Mouse (Mus musculus): ENCODE measurements around the gene Phykpl. TPM values are rescaled to one million over a fixed set of nuclear protein-coding genes. Genes with fewer than 3 reads are reported as not detected.
"Not testable (repeated sequence)": the region's sequence is repeated elsewhere in the genome, so short reads cannot be mapped to it uniquely, and the experiment has no call there.

The Phykpl gene
- polyA plus RNA-seq, 1 experiment from 2014 or later = 16.4 TPM

GRCm38 (mm10) chr11:51622971-51623491 lies 38.5 kb downstream of the Phykpl start:
- ATAC-seq (ENCODE audit: low FRiP score) = no peak
- H3K36me3 ChIP-seq (replicated peaks) = peaks cover 67% of the 10 kb centered on the region
- no peaks in the 10 kb centered on the region for H3K9me3 ChIP-seq
- peaks cover 17% of the 10 kb centered on the region for H3K4me1 ChIP-seq
- H3K27me3 ChIP-seq = no peaks in the 10 kb centered on the region
- no peak overlapping the region for H3K9ac ChIP-seq
- H3K27ac ChIP-seq = no peak overlapping the region
- H3K4me2 ChIP-seq = no peak overlapping the region
- H3K4me3 ChIP-seq (replicated peaks) = no peak overlapping the region
- 88% methylated on average over 7 of the region's 7 CpGs for WGBS

- Histone ChIP-seq H3K36me3 (replicated peaks) (peaks cover 77% of the 10 kb centered on the region), H3K9me3 (no peaks in the 10 kb centered on the region), H3K4me2 (no peak overlapping the region), H3K27ac (no peak overlapping the region), H3K9ac (no peak overlapping the region), H3K4me1 (peaks cover 14% of the 10 kb centered on the region), H3K27me3 (no peaks in the 10 kb centered on the region), H3K4me3 (replicated peaks) (no peak overlapping the region)
- WGBS = 81% methylated on average over 5 of the region's 5 CpGs
- no peak for ATAC-seq (ENCODE audit: low FRiP score)
These were observed 40.7 kb downstream of the Phykpl start for GRCm38 (mm10) chr11:51625187-51625820.

- Histone ChIP-seq H3K27me3 (no peaks in the 10 kb centered on the region), H3K9me3 (no peaks in the 10 kb centered on the region), H3K27ac (no peak overlapping the region), H3K4me3 (replicated peaks) (no peak overlapping the region), H3K4me1 (no peaks in the 10 kb centered on the region), H3K4me2 (no peak overlapping the region), H3K36me3 (replicated peaks) (peaks cover 65% of the 10 kb centered on the region), H3K9ac (0 out of 2 replicates have a peak overlapping the region, but pooled peaks have one; percentile 12)
- ATAC-seq (ENCODE audit: low FRiP score) = no peak
- 92% methylated on average over 9 of the region's 9 CpGs for WGBS
These were observed 42.9 kb downstream of the Phykpl start for GRCm38 (mm10) chr11:51627425-51627824.

GRCm38 (mm10) chr11:51627907-51628306 lies 43.4 kb downstream of the Phykpl start:
- H3K4me1 ChIP-seq = no peaks in the 10 kb centered on the region
- 89% methylated on average over 8 of the region's 8 CpGs for WGBS
- H3K36me3 ChIP-seq (replicated peaks) = peaks cover 60% of the 10 kb centered on the region
- no peak overlapping the region for H3K4me2 ChIP-seq
- H3K27me3 ChIP-seq = no peaks in the 10 kb centered on the region
- ATAC-seq (ENCODE audit: low FRiP score) = no peak
- no peak overlapping the region for H3K27ac ChIP-seq
- H3K9ac ChIP-seq = 0 out of 2 replicates have a peak overlapping the region, but pooled peaks have one; percentile 12
- H3K4me3 ChIP-seq (replicated peaks) = no peak overlapping the region
- no peaks in the 10 kb centered on the region for H3K9me3 ChIP-seq

- Histone ChIP-seq H3K27ac (no peak overlapping the region), H3K4me2 (no peak overlapping the region), H3K36me3 (replicated peaks) (peaks cover 42% of the 10 kb centered on the region), H3K4me3 (replicated peaks) (no peak overlapping the region), H3K9me3 (no peaks in the 10 kb centered on the region), H3K27me3 (no peaks in the 10 kb centered on the region), H3K9ac (no peak overlapping the region), H3K4me1 (0 out of 2 replicates have a peak, but pooled peaks cover 6% of the 10 kb centered on the region)
- ATAC-seq (ENCODE audit: low FRiP score) = no peak
- WGBS = 86% methylated on average over 15 of the region's 15 CpGs
These were observed 45.2 kb downstream of the Phykpl start for GRCm38 (mm10) chr11:51629651-51630314.

GRCm38 (mm10) chr11:51632130-51632753 lies 47.7 kb downstream of the Phykpl start:
- Histone ChIP-seq H3K27ac (no peak overlapping the region), H3K4me3 (replicated peaks) (no peak overlapping the region), H3K9ac (no peak overlapping the region), H3K4me1 (peaks cover 21% of the 10 kb centered on the region), H3K27me3 (no peaks in the 10 kb centered on the region), H3K9me3 (no peaks in the 10 kb centered on the region), H3K4me2 (no peak overlapping the region), H3K36me3 (replicated peaks) (peaks cover 17% of the 10 kb centered on the region)
- ATAC-seq (ENCODE audit: low FRiP score) = no peak
- WGBS = 87% methylated on average over 6 of the region's 6 CpGs

- H3K9me3 ChIP-seq; H3K27ac ChIP-seq; H3K36me3 ChIP-seq (replicated peaks); ATAC-seq (ENCODE audit: low FRiP score); H3K9ac ChIP-seq; H3K4me3 ChIP-seq (replicated peaks); H3K27me3 ChIP-seq; H3K4me2 ChIP-seq: not testable (repeated sequence)
- H3K4me1 ChIP-seq = peaks cover 26% of the 10 kb centered on the region
- WGBS = 95% methylated on average over 7 of the region's 7 CpGs
These were observed 48.6 kb downstream of the Phykpl start for GRCm38 (mm10) chr11:51633200-51633599.

GRCm38 (mm10) chr11:51633721-51634120 lies 49.2 kb downstream of the Phykpl start:
- WGBS = 95% methylated on average over 3 of the region's 3 CpGs
- H3K36me3 ChIP-seq (replicated peaks) = peaks cover 7% of the 10 kb centered on the region; the same call in 1 of the 2 replicates

GRCm38 (mm10) chr11:51635127-51635524 lies 50.6 kb downstream of the Phykpl start:
- ATAC-seq (ENCODE audit: low FRiP score) = 0 out of 2 replicates have a peak, but pooled peaks have one; percentile 4
- H3K4me3 ChIP-seq (replicated peaks) = peak overlapping the region; percentile 67
- H3K36me3 ChIP-seq (replicated peaks) = no peaks in the 10 kb centered on the region
- H3K9ac ChIP-seq = peak overlapping the region; percentile 74
- no peaks in the 10 kb centered on the region for H3K9me3 ChIP-seq
- peaks cover 27% of the 10 kb centered on the region for H3K4me1 ChIP-seq
- peak overlapping the region; percentile 75 for H3K4me2 ChIP-seq
- WGBS = 23% methylated on average over 6 of the region's 6 CpGs
- peak overlapping the region; percentile 77; the same call in 1 of the 2 replicates for H3K27ac ChIP-seq
- H3K27me3 ChIP-seq = peaks cover 5% of the 10 kb centered on the region; the same call in 1 of the 2 replicates

More at GRCm38 (mm10) chr11:51633721-51634120, 49.2 kb downstream of the Phykpl start:
- Histone ChIP-seq H3K4me3 (replicated peaks) (no peak overlapping the region), H3K4me1 (peaks cover 27% of the 10 kb centered on the region), H3K27ac (no peak overlapping the region), H3K27me3 (peaks cover 5% of the 10 kb centered on the region; the same call in 1 of the 2 replicates), H3K9ac (no peak overlapping the region), H3K9me3 (no peaks in the 10 kb centered on the region), H3K4me2 (no peak overlapping the region)
- ATAC-seq (ENCODE audit: low FRiP score) = no peak

GRCm38 (mm10) chr11:51635525-51636322 lies 51.2 kb downstream of the Phykpl start, which contains the start of gene Rmnd5b:
Gene Rmnd5b (minus strand): TSS chr11:51635896.
- peaks cover 27% of the 10 kb centered on the region for H3K4me1 ChIP-seq
- no peaks in the 10 kb centered on the region for H3K36me3 ChIP-seq (replicated peaks)
- peaks cover 5% of the 10 kb centered on the region; the same call in 1 of the 2 replicates for H3K27me3 ChIP-seq
- H3K4me2 ChIP-seq = peak within 1 kb of the TSS; percentile 75
- no peaks in the 10 kb centered on the region for H3K9me3 ChIP-seq
- H3K9ac ChIP-seq = peak within 1 kb of the TSS; percentile 74
- ATAC-seq (ENCODE audit: low FRiP score) = peak; percentile 87
- peak within 1 kb of the TSS; percentile 77 for H3K27ac ChIP-seq
- H3K4me3 ChIP-seq (replicated peaks) = peak within 1 kb of the TSS; percentile 67
- under 1% methylated on average over 60 of the region's 61 CpGs for WGBS

GRCm38 (mm10) chr11:51636323-51636684 lies 51.7 kb downstream of the Phykpl start:
- H3K27ac ChIP-seq = peak overlapping the region; percentile 77
- H3K9ac ChIP-seq = peak overlapping the region; percentile 74
- peaks cover 27% of the 10 kb centered on the region for H3K4me1 ChIP-seq
- H3K4me3 ChIP-seq (replicated peaks) = peak overlapping the region; percentile 67
- peak overlapping the region; percentile 75 for H3K4me2 ChIP-seq
- H3K36me3 ChIP-seq (replicated peaks) = no peaks in the 10 kb centered on the region
- peak; percentile 59; the same call in 1 of the 2 replicates for ATAC-seq (ENCODE audit: low FRiP score)
- WGBS = 6% methylated on average over 6 of the region's 6 CpGs
- H3K27me3 ChIP-seq = peaks cover 5% of the 10 kb centered on the region; the same call in 1 of the 2 replicates
- H3K9me3 ChIP-seq = no peaks in the 10 kb centered on the region
